Mouse (Mus musculus) lung, postnatal 0 days (tissue): ENCODE measurements around the gene Tubb4a. TPM values are rescaled to one million over a fixed set of nuclear protein-coding genes. Genes with fewer than 3 reads are reported as not detected.

Experiments
- ATAC-seq: fragments of 200-750 bp; cut with Nextera tagmentation; 2 replicates; pipeline ENCODE4 v1.8.0; 2017; ENCODE audit warnings: moderate library complexity
- DNase-seq: peaks from one replicate; pipeline ENCODE4 v3.0.0-alpha.2; 2016; ENCODE audit warnings: low spot score
- H3K27ac ChIP-seq: fragments of 300-500 bp; sonication (generic); 2 replicates; pipeline ENCODE4 v1.5.1; 2014; ENCODE audit warnings: antibody characterized with exemption, mild to moderate bottlenecking, low read length, mixed read lengths
- H3K27me3 ChIP-seq: fragments of 300-500 bp; sonication (generic); replicated peaks from 2 replicates; pipeline ENCODE4 v1.6.1; 2014; ENCODE audit warnings: low read length, mixed read lengths; ENCODE audit not compliant: insufficient read depth
- H3K36me3 ChIP-seq: fragments of 300-500 bp; sonication (generic); 2 replicates; pipeline ENCODE4 v1.6.1; 2014; ENCODE audit warnings: low read length, mixed read lengths; ENCODE audit not compliant: insufficient read depth
- H3K4me1 ChIP-seq: fragments of 300-500 bp; sonication (generic); 2 replicates; pipeline ENCODE4 v1.6.1; 2014; ENCODE audit warnings: antibody characterized with exemption, low read depth, low read length, mixed read lengths; ENCODE audit not compliant: insufficient read depth
- H3K4me2 ChIP-seq: fragments of 300-500 bp; sonication (generic); replicated peaks from 2 replicates; pipeline ENCODE4 v1.6.1; 2014; ENCODE audit warnings: low read depth, mild to moderate bottlenecking, low read length, moderate library complexity, mixed read lengths
- H3K4me3 ChIP-seq: fragments of 300-500 bp; sonication (generic); 2 replicates; pipeline ENCODE4 v1.5.1; 2014; ENCODE audit warnings: low read depth, low read length
- H3K9ac ChIP-seq: fragments of 300-500 bp; sonication (generic); replicated peaks from 2 replicates; pipeline ENCODE4 v1.6.1; 2014; ENCODE audit warnings: low read depth, mild to moderate bottlenecking
- H3K9me3 ChIP-seq: fragments of 300-500 bp; sonication (generic); 2 replicates; pipeline ENCODE4 v1.6.1; 2016; ENCODE audit warnings: low read length, mixed read lengths
- CTCF ChIP-seq: IDR thresholded peaks from 2 replicates; pipeline ENCODE4 v1.5.1; 2016; ENCODE audit warnings: antibody characterized with exemption, mild to moderate bottlenecking
- EP300 ChIP-seq: IDR thresholded peaks from 2 replicates; pipeline ENCODE4 v1.6.1; 2016; ENCODE audit warnings: antibody characterized with exemption, mild to moderate bottlenecking, control low read depth
- WGBS: fragments of 180-500 bp; shearing (Covaris S2); extraction: QIAGEN DNeasy Blood & Tissue Kit; methylation state at CpG from one replicate; pipeline ENCODE4 v1.1.7; 2014; 5-methylcytosine and 5-hydroxymethylcytosine counted together
- polyA plus RNA-seq: library from polyadenylated mRNA; unstranded; fragments of >200 nt; fragmentation: Nextera tagmentation; extraction: Ambion mirVana; gene quantifications from 2 replicates; pipeline ENCODE4 v1.2.1, GENCODE M21; 2015

Gene Tubb4a
- polyA plus RNA-seq, 1 experiment from 2014 or later: 7.5 TPM

GRCm38 (mm10) chr17:57095855-57096622 is 8.5 kb upstream of the Tubb4a start:
- H3K4me1 ChIP-seq: no peaks in the 10 kb centered on the region
- H3K9me3 ChIP-seq: no peaks in the 10 kb centered on the region
- H3K27ac ChIP-seq: no peak overlapping the region
- H3K27me3 ChIP-seq: no peaks in the 10 kb centered on the region
- peak; percentile 96 for DNase-seq
- no peak overlapping the region for H3K9ac ChIP-seq
- peak; percentile 94 for ATAC-seq
- no peaks in the 10 kb centered on the region for H3K36me3 ChIP-seq
- no peak overlapping the region for H3K4me3 ChIP-seq
- TF ChIP-seq CTCF (no peak), EP300 (no peak)
- WGBS: 2% methylated on average over 18 of the region's 19 CpGs
- peak overlapping the region; percentile 40 for H3K4me2 ChIP-seq

DNA sequence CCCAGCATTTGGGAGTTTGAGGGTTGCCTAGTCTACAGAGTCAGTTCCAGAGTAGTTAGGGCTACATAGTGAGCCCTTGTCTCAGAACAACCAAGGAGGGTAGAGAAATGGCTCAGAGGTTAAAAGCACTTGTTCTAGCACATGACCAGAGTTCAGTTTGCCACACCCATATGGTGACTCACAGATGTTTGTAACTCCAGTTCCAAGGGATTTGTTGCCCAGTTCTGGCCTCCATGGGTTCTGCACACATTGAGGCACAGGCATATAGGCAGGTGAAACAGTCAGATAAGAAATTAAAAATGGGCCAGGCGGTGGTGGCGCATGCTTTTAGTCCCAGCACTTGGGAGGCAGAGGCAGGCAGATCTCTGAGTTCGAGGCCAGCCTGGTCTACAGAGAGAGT is 6.6 kb upstream of the Tubb4a start:
- H3K9ac ChIP-seq: no peak overlapping the region
- no peaks in the 10 kb centered on the region for H3K4me1 ChIP-seq
- DNase-seq (peak; percentile 18), ATAC-seq (no peak)
- no peaks in the 10 kb centered on the region for H3K36me3 ChIP-seq
- WGBS: 88% methylated on average over 3 of the region's 3 CpGs
- H3K4me3 ChIP-seq: no peak overlapping the region
- H3K27ac ChIP-seq: no peak overlapping the region
- TF ChIP-seq CTCF: no peak
- TF ChIP-seq EP300: no peak
- no peak overlapping the region for H3K4me2 ChIP-seq
- H3K27me3 ChIP-seq: no peaks in the 10 kb centered on the region
- H3K9me3 ChIP-seq: no peaks in the 10 kb centered on the region

DNA sequence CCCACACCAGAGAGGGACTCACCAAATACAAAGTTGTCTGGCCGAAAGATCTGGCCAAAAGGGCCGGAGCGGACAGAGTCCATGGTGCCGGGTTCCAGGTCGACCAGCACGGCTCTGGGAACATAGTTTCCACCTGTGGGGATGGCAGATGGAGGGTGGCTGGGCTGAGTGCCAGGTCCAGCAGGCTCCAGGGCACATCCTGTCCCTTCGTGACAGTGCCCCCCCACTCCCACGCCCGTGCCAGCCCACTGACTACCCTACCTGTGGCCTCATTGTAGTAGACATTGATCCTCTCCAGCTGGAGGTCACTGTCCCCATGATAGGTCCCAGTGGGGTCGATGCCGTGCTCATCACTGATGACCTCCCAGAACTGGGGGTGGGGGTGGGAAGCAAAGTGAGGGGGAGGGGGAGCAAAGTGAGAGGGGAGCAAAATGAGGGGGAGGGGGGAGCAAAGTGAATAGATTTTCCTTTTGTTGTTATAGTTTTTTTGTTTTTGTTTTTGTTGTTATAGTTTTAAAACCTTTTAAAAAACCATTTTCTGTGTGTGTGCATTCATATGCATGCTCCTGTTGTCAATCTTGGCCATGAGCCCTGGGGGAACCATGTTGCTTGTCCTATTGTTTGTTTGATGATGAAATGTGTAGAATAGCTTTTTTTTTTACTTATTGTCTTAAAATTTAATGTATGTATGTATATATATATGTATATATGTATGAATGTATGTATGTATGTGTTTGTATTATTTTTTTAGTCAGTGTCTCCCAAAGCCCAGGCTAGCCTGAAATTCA is 1.4 kb downstream of the Tubb4a start:
- H3K4me1 ChIP-seq: peaks cover 6% of the 10 kb centered on the region; the same call in 1 of the 2 replicates

DNA sequence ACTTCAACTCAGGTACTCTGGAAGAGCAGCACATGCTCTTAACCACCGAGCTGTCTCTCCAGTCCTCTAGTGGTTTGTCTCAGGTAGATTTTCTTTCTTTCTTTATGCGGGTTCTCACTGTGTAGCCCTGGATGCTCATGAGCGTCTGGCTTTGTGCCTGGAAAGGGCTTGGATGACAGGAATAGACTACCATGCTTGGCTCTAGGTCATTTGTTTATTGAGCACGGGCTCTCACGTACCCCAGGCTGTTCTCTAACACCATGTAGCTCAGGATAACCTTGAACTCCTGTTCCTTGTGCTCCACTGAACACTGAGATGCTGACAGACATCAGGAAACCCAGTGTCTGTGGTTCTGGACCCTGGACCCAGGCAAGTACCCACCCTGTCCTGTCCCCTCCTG is 5.1 kb downstream of the Tubb4a start:
- TF ChIP-seq CTCF (no peak), EP300 (no peak)
- peaks cover 6% of the 10 kb centered on the region; the same call in 1 of the 2 replicates for H3K4me1 ChIP-seq
- no peak for ATAC-seq
- no peaks in the 10 kb centered on the region for H3K36me3 ChIP-seq
- no peaks in the 10 kb centered on the region for H3K9me3 ChIP-seq
- no peak overlapping the region for H3K27ac ChIP-seq
- WGBS: 62% methylated on average over 5 of the region's 5 CpGs
- no peak for DNase-seq
- H3K4me3 ChIP-seq: no peak overlapping the region
- no peak overlapping the region for H3K4me2 ChIP-seq
- H3K27me3 ChIP-seq: no peaks in the 10 kb centered on the region
- no peak overlapping the region for H3K9ac ChIP-seq

More for the DNA sequence above, 1.4 kb downstream of the Tubb4a start:
- WGBS: 75% methylated on average over 11 of the region's 11 CpGs
- no peak overlapping the region for H3K27ac ChIP-seq
- no peaks in the 10 kb centered on the region for H3K27me3 ChIP-seq
- ATAC-seq (no peak), DNase-seq (no peak)
- no peak for TF ChIP-seq CTCF
- TF ChIP-seq EP300: no peak
- H3K4me3 ChIP-seq: no peak overlapping the region
- no peak overlapping the region for H3K9ac ChIP-seq
- H3K9me3 ChIP-seq: no peaks in the 10 kb centered on the region
- H3K36me3 ChIP-seq: no peaks in the 10 kb centered on the region
- H3K4me2 ChIP-seq: no peak overlapping the region

- no peak for DNase-seq
- no peak for ATAC-seq
- Histone ChIP-seq H3K4me2 (no peak overlapping the region), H3K27me3 (no peaks in the 10 kb centered on the region), H3K9ac (no peak overlapping the region), H3K4me1 (no peaks in the 10 kb centered on the region), H3K9me3 (no peaks in the 10 kb centered on the region), H3K27ac (no peak overlapping the region), H3K36me3 (no peaks in the 10 kb centered on the region), H3K4me3 (no peak overlapping the region)
- TF ChIP-seq EP300 (no peak), CTCF (no peak)
- WGBS: 93% methylated on average over 31 of the region's 31 CpGs
Observed at GRCm38 (mm10) chr17:57081234-57081842, 6.2 kb downstream of the Tubb4a start.

DNA sequence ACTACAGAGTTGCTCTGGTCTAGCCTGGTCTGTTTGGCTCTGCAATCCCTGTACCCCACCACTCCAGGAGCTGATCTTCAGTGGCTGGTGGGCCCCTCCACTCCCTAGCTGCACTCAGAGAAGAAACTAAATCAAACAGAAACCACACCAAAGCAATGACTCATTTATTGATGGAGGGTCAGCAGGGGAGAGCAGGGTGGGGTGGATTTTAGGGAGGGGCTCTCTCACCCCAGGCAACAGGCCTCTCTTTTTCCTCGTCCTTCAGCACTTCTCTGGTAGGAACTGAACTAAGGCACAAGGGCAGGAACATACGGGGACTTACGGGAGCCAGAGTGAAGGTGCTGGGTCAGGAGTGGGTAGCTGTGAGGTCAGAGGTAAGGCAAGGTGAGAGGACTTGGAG is 7.7 kb downstream of the Tubb4a start:
- Histone ChIP-seq H3K36me3 (no peaks in the 10 kb centered on the region), H3K9me3 (no peaks in the 10 kb centered on the region), H3K4me1 (no peaks in the 10 kb centered on the region), H3K27me3 (no peaks in the 10 kb centered on the region), H3K27ac (no peak overlapping the region), H3K4me2 (no peak overlapping the region), H3K9ac (no peak overlapping the region), H3K4me3 (no peak overlapping the region)
- ATAC-seq (no peak), DNase-seq (no peak)
- TF ChIP-seq EP300 (no peak), CTCF (no peak)
- WGBS: 67% methylated on average over 3 of the region's 3 CpGs
